Mouse (Mus musculus) lung, embryonic 14.5 days (tissue): Measurements from ENCODE around the gene Fbxl16. TPM values are rescaled to one million over a fixed set of nuclear protein-coding genes. Genes with fewer than 3 reads are reported as not detected.
A peak's percentile ranks its signal among the peaks of the same experiment; 100 is the strongest.

Experiments used
- ATAC-seq: fragments of 200-750 bp; cut with Nextera tagmentation; 2 replicates; pipeline ENCODE4 v1.8.0; 2017; ENCODE audit warnings: mild to moderate bottlenecking, moderate TSS enrichment, moderate library complexity; ENCODE audit not compliant: insufficient read depth
- DNase-seq: peaks from one replicate; pipeline ENCODE4 v3.0.0-alpha.2; 2015
- H3K27ac ChIP-seq: fragments of 300-500 bp; sonication (generic); 2 replicates; pipeline ENCODE4 v1.5.1; 2014; ENCODE audit warnings: low read depth, mild to moderate bottlenecking, moderate library complexity
- H3K27me3 ChIP-seq: fragments of 300-500 bp; sonication (generic); 2 replicates; pipeline ENCODE4 v1.6.1; 2014; ENCODE audit warnings: low read length, control low read depth; ENCODE audit not compliant: insufficient read depth
- H3K36me3 ChIP-seq: fragments of 300-500 bp; sonication (generic); 2 replicates; pipeline ENCODE4 v1.6.1; 2014; ENCODE audit warnings: control low read depth; ENCODE audit not compliant: insufficient read depth
- H3K4me1 ChIP-seq: fragments of 300-500 bp; sonication (generic); 2 replicates; pipeline ENCODE4 v1.6.1; 2014; ENCODE audit warnings: antibody characterized with exemption, control low read depth; ENCODE audit not compliant: insufficient read depth
- H3K4me2 ChIP-seq: fragments of 300-500 bp; sonication (generic); 2 replicates; pipeline ENCODE4 v1.6.1; 2014; ENCODE audit warnings: mild to moderate bottlenecking
- H3K4me3 ChIP-seq: fragments of 300-500 bp; sonication (generic); 2 replicates; pipeline ENCODE4 v1.5.1; 2014; ENCODE audit warnings: low read depth, low read length
- H3K9ac ChIP-seq: fragments of 300-500 bp; sonication (generic); 2 replicates; pipeline ENCODE4 v1.6.1; 2014
- H3K9me3 ChIP-seq: fragments of 300-500 bp; sonication (generic); 2 replicates; pipeline ENCODE4 v1.6.1; 2016; ENCODE audit warnings: low read depth, low read length, control low read depth
- CTCF ChIP-seq: IDR thresholded peaks from 2 replicates; pipeline ENCODE4 v1.5.1; 2016; ENCODE audit warnings: antibody characterized with exemption, low read depth
- WGBS: fragments of 180-500 bp; shearing (Covaris S2); extraction: QIAGEN DNeasy Blood & Tissue Kit; methylation state at CpG from one replicate; pipeline ENCODE4 v1.1.7; 2014; 5-methylcytosine and 5-hydroxymethylcytosine counted together
- polyA plus RNA-seq: library from polyadenylated mRNA; unstranded; fragments of >200 nt; fragmentation: Nextera tagmentation; extraction: Ambion mirVana; gene quantifications from 2 replicates; pipeline ENCODE4 v1.2.1, GENCODE M21; 2014

Gene Fbxl16
- polyA plus RNA-seq, 1 experiment from 2014 or later = 1.3 TPM

DNA sequence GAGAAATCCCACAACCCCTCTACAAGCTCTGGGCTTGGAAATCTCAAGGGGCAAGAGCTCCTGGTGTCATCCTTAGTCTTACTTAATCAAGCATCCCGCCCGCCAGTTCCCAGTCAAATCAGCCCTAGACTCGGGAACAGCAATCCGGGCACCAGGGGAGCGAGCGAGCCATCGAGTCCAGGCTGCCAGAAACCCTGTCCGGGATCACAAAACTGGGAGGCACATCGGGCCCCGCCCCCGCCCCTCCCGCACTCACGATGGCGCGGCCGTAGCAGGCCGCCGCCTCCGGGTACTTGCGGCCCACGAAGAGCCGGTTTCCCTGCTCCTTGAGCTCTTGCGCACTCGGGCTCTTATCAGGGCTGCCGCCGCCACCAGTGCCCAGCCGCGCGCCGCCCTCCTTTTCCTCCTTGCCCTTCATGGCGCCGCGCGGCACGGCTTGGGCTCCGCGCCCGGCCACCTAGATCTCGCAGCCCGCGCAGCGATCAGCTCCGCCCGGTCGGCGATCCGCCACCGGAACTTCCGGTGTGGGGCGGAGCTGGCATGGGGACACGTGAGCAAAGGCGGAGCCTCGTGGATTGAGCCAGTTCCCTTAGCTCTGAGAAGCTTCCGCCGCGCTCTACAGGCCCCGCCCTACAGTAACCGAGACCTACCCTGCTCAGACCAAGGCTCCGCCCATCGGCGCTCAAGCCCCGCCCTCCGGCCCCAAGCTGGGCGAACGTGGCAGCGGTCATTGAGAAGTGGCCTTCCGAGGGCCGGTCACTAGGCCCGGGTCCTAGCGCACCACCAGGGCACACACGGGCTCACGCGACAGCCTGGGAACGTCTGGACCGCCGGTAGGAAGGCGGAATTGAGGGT lies 23.8 kb downstream of the Fbxl16 start:
- under 1% methylated on average over 76 of the region's 77 CpGs for WGBS
- no peaks in the 10 kb centered on the region for H3K27me3 ChIP-seq
- ATAC-seq (peak; percentile 88), DNase-seq (peak; percentile 100)
- H3K4me3 ChIP-seq = peak overlapping the region; percentile 82
- H3K27ac ChIP-seq = peak overlapping the region; percentile 97
- no peaks in the 10 kb centered on the region for H3K9me3 ChIP-seq
- H3K4me2 ChIP-seq = peak overlapping the region; percentile 98
- H3K9ac ChIP-seq = peak overlapping the region; percentile 79
- peaks cover 47% of the 10 kb centered on the region for H3K36me3 ChIP-seq
- peaks cover 48% of the 10 kb centered on the region for H3K4me1 ChIP-seq
- no peak for TF ChIP-seq CTCF

DNA sequence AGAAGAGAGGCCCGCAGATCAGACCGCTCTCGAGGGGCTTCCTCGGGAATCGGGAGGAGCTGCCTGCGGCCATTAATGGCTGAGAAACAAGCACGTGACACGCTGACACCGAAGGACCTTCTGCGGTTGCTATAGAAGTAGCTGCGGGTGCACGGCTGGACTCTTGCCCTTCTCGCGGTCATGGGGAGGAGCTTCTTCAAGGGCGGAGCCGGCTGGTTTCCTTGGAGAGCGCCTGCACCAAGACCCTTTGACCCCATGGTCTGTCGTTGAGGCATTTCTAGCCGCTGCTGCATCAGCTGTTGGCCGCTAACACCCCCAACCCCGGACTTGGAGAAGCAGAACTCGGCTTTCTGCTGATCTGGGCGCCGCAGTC lies 24.4 kb downstream of the Fbxl16 start, which contains the start of gene Stub1:
Gene Stub1, minus strand, starts transcription at position 114 of the 373 bp plus-strand sequence.
- no peaks in the 10 kb centered on the region for H3K9me3 ChIP-seq
- H3K4me1 ChIP-seq = peaks cover 46% of the 10 kb centered on the region
- peak within 1 kb of the TSS; percentile 98 for H3K4me2 ChIP-seq
- peak within 1 kb of the TSS; percentile 79 for H3K9ac ChIP-seq
- peak; percentile 63 for ATAC-seq
- H3K36me3 ChIP-seq = peaks cover 47% of the 10 kb centered on the region
- H3K27me3 ChIP-seq = no peaks in the 10 kb centered on the region
- no peak for TF ChIP-seq CTCF
- WGBS = under 1% methylated on average over 24 of the region's 24 CpGs
- H3K4me3 ChIP-seq = peak within 1 kb of the TSS; percentile 82
- H3K27ac ChIP-seq = peak within 1 kb of the TSS; percentile 97
- peak; percentile 95 for DNase-seq

- no peaks in the 10 kb centered on the region for H3K9me3 ChIP-seq
- no peaks in the 10 kb centered on the region for H3K27me3 ChIP-seq
- H3K36me3 ChIP-seq = peaks cover 52% of the 10 kb centered on the region
- H3K9ac ChIP-seq = peak overlapping the region; percentile 69
- no peak for DNase-seq
- no peak for ATAC-seq
- H3K4me2 ChIP-seq = peak overlapping the region; percentile 89
- H3K4me3 ChIP-seq = peak overlapping the region; percentile 82
- H3K4me1 ChIP-seq = peaks cover 42% of the 10 kb centered on the region
- H3K27ac ChIP-seq = peak overlapping the region; percentile 97
- TF ChIP-seq CTCF = no peak
- 13% methylated on average over 6 of the region's 6 CpGs for WGBS
Measured at GRCm38 (mm10) chr17:25833961-25834594, 25.2 kb downstream of the Fbxl16 start.

DNA sequence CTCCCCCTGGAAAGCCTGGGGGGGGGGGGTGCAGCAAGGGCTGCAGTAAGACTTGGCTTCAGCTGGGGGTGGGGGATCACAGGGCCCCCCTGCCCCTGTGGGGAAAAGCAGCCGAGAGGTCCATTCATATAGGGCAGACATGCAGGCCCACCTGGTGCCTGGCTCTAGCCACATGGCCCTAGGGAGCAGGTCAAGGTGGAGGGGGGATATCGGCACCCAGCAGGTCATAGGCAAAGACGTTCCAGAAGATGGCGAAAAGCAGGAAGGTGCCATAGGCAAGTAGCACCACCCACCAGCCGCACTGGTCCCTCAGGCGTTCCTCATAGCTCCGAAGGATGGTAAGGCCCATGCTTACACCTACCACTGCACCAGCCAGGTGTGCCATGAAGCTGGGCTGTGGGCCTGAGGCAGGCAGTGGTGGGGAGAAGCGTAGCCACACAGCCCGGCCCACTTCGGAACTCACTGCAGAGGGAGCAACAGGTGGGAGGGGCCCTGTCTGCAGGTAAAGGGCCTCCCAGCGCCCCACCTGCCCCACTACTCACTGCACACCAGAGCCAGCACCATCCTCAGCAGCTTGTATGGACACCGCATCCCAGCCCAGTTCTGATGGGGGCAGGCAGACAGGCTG lies 25.8 kb downstream of the Fbxl16 start:
- H3K4me1 ChIP-seq = peaks cover 40% of the 10 kb centered on the region
- H3K27ac ChIP-seq = peak overlapping the region; percentile 97; the same call in 1 of the 2 replicates
- TF ChIP-seq CTCF = no peak
- no peaks in the 10 kb centered on the region for H3K27me3 ChIP-seq
- peaks cover 55% of the 10 kb centered on the region for H3K36me3 ChIP-seq
- peak overlapping the region; percentile 89 for H3K4me2 ChIP-seq
- H3K9ac ChIP-seq = peak overlapping the region; percentile 69
- ATAC-seq (no peak), DNase-seq (no peak)
- peak overlapping the region; percentile 82 for H3K4me3 ChIP-seq
- H3K9me3 ChIP-seq = no peaks in the 10 kb centered on the region
- 73% methylated on average over 12 of the region's 12 CpGs for WGBS

DNA sequence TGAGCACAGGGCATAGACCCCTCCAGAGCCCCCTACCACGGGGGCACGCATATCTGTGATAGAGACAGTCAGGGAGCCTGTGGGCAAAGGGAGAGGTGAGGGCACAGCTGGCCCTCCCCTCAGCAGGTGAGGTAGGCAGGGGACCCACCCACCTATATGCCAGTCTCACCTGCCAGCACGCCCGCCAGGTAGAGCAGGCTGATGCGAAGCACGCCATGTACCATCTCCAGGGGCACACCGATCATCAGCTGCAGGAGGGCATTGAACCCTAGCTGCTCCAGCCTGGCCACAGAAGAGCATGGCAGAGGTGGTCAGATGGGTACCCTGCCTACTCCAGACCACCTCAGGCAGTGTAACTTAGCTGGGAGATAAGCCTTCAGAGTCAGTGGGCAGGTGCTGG lies 26.4 kb downstream of the Fbxl16 start:
- Histone ChIP-seq H3K36me3 (peaks cover 55% of the 10 kb centered on the region), H3K27ac (no peak overlapping the region), H3K9ac (no peak overlapping the region), H3K27me3 (no peaks in the 10 kb centered on the region), H3K4me2 (peak overlapping the region; percentile 89; the same call in 1 of the 2 replicates), H3K9me3 (no peaks in the 10 kb centered on the region), H3K4me1 (peaks cover 37% of the 10 kb centered on the region), H3K4me3 (peak overlapping the region; percentile 82)
- TF ChIP-seq CTCF = no peak
- 94% methylated on average over 7 of the region's 7 CpGs for WGBS
- DNase-seq (no peak), ATAC-seq (no peak)

DNA sequence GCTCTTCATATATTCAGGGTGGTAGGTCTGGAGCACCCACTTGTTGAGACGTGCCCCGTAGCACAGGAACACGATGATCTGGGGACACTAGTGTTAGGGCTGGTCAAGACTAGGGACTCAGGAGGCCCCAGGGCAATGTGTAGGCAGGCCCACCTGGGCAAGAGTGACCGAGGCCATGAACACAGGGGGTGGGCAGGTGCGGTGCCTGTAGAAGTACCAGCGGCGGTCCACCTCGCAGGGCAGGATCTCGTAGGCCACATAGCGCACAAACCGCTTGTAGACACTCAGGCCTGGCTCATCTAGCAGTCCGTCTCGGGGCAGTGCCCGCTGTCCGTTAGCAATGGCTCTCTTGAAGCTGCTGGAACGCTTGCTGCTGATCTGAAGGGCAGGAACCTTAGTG lies 26.9 kb downstream of the Fbxl16 start:
- Histone ChIP-seq H3K4me2 (peak overlapping the region; percentile 4; the same call in 1 of the 2 replicates), H3K4me3 (no peak overlapping the region), H3K9ac (no peak overlapping the region), H3K27me3 (no peaks in the 10 kb centered on the region), H3K4me1 (peaks cover 37% of the 10 kb centered on the region), H3K9me3 (no peaks in the 10 kb centered on the region), H3K27ac (no peak overlapping the region), H3K36me3 (peaks cover 55% of the 10 kb centered on the region)
- no peak for DNase-seq
- ATAC-seq = no peak
- no peak for TF ChIP-seq CTCF
- WGBS = 90% methylated on average over 16 of the region's 16 CpGs
